Mouse (Mus musculus): ENCODE data around the gene Efna4.
A peak's percentile ranks its signal among the peaks of the same experiment; 100 is the strongest.

Gene Efna4

GRCm38 (mm10) chr3:89361675-89362074 is 23.8 kb upstream of the Efna4 start, which contains the start of gene Dcst2:
Gene Dcst2, plus strand, starts transcription at chr3:89361975.
- DNase-seq (ENCODE audit: low spot score): no peak

DNA sequence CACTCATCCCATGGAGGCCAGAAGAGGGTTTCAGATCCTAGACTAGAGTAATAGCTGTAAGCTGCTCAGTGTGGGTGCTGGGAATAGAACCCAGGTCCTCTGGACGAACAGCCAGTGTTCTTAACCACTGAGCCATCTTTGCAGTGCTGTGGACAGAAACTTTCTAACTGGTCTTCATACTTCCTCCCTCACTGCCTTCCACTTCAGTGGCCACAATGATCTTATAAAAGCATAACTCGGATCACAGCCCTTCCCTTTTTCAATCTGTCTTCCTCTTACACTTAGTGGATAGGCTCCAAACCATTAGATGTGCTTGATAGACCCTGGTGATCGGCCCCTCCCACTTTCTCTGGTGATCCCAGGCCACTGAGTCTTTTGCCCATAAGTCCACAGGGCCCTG is 22.4 kb upstream of the Efna4 start:
- no peak for DNase-seq (ENCODE audit: low spot score)

- no peak for DNase-seq (ENCODE audit: low spot score)
Observed at GRCm38 (mm10) chr3:89359630-89360029, 21.8 kb upstream of the Efna4 start.

- DNase-seq (ENCODE audit: low spot score): no peak
Observed at GRCm38 (mm10) chr3:89356029-89356428, 18.2 kb upstream of the Efna4 start.

DNA sequence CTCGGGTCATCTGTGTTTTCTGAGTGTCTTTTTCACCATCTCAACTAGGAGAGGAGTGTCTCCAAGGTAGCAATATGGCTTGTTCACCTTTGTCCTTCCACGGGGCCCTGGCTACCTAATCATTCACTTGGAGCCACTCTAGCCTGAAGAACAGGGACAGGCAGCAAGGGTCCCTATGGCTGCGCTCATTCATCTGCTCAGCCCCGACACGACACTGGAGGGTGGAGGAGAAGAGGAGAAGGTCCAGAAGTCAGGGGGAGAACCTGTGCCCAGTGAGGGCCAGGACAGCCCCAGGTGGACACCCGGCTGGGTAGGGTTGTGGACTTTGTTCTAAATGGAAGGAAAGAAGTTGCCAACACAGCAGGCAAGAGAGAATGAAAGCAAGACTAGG is 17.7 kb upstream of the Efna4 start:
- no peak for DNase-seq (ENCODE audit: low spot score)

DNA sequence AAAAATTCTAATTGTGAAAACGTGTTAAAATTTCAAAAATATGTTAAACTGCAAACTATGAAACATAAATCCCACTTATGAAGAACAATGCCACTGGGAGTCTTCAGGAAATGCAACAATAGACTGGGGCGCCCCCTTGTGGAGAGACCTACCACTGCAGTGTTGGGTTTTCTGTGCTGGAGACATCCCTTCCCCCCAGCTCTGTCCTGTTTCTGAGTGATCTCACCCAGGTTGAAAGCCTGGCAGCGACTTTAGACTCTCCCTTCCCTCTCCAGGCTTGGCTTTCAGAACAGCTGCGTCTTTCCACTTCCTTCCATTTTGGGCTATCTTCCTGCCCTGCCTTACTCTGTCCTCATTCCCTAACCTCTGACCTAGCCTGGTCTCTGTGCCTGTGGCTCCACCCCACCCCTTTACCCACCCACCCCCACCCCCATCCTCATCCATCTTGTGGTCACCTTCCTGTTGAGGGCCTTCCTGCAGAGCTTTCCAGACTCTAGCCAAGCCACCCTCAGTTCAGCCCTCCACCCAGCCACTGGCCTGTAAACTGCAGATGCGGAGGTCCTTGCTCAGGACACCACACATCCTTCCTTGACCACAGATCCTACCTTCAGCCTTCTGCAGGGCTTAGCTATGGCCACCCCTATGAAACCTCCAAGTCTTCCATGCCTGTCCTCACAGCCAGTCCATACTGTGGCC is 17.1 kb upstream of the Efna4 start:
- peak; percentile 92 for DNase-seq (ENCODE audit: low spot score)

- DNase-seq (ENCODE audit: low spot score): no peak
Observed at GRCm38 (mm10) chr3:89351271-89351670, 13.4 kb upstream of the Efna4 start.

GRCm38 (mm10) chr3:89349869-89350501 is 12.2 kb upstream of the Efna4 start, which contains the start of gene Adam15:
Gene Adam15, minus strand, starts transcription at chr3:89349996.
- DNase-seq (ENCODE audit: low spot score): peak; percentile 92

DNA sequence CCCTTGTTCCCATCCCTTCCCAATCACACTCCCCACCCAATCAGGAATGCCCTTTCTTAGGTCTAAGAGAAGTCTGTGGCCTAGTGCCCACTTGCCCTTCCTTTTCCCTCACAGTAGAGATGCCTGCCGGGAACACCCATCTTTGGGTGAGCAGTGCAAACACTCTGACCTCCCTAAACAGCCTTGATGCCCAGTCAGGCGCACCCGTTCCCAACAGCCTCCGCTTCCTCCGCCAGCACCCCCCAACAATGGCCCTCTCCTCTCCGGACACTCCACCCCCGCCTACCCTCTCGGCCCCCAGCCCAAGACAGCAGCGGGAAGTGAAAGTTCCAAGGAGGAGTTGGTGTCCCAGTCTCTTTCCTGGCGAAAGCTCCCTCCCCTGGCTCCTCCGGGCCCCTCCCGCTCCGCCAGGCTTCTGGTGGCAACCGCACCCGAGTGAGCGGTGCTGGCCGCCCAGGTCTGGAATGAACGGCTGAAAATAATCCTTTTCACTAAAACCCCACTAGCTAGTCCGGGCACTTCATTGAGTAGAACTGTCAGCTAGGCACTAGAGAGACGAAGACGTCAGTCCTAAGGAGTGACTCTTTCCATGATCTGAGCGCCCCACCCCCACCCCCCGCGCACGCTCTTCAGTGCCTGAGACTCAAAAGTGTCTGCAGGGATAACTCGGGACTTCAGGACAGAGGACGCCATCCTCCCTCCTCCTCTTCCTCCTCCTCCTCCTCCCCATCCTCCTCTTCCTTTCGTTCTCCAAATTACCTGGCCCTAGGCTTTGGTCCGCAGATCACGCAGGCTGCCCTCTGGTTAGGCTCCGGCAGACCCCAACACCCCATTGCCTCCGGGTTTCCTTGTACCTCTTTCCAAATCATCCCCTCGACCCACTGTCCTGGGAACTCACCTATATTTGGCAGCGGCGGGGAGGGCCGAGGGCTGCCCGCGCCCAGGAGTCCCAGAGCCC is 11.4 kb upstream of the Efna4 start:
- no peak for DNase-seq (ENCODE audit: low spot score)

DNA sequence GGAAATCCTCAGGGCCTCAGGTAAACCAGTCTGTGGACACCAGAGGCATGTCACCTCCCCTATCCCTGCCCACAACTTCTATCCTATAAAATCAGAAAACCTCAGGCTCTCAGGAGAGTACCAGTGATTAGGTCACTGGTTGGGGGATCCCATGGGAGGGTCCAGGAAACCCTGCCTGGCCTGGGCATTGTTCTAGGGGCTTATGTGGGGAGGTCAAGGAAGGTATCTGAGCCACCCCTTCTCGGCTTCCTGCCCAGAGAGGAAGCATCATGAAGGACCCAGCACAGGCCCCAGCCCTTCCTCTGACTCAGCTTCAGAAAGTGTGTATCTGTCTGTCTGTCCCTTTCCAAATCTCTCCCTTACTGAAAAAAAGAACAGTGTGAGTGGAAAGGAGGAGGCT is 10.1 kb upstream of the Efna4 start:
- no peak for DNase-seq (ENCODE audit: low spot score)

DNA sequence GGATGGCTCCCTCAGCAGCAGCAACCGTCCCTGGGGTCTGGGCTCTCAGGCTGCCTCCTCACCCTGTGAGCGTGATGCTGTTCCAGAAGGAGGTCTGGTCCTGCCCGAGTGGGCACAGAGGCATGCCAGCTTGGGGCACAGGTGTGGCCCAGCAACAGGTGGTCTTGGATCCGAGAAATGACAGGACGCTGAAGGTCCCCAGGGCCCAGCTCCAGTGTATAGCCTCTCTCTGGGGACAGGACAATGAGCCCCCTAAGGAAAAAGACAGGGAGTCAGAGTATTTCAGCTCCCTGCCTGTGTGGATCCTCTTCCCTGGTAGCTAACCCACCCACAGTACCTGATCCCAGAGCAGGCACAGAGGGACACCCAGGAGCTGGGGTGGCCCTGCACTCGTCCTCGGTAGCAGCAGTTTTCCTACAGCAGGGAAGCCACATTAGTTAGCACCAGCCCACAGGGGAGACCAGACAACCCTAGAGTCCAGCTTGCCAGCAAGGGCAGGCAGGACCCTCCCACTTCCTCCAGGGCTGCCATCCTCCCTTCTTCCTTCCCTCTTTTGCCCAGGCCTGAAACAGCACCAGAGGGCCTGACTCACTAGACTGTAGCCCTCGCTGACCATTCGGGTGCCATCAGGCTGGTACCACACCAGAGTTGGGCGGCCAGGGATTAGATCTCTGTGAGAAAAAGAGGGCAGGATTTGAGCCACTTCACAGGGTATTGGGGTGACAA is 9.2 kb upstream of the Efna4 start:
- no peak for DNase-seq (ENCODE audit: low spot score)

DNA sequence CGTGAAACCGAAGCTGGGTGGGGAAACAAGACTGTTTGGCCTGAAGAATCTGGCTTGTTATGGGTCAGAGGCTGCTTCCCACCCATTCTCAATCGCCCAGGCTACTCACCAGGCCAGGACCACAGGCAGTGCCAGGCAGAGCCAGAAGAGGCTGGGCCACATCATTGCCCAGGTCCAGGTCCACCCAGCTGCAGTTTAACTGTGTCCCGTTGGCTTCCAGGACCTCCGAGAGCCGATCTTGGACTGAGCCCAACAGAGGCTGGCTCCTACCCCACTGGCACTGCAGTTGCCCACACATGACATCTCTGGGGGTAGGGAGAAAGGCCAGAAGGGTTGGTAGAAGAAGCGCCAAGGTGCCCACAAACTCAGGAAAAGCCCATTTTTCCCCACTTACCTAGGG is 5.5 kb upstream of the Efna4 start:
- no peak for DNase-seq (ENCODE audit: low spot score)

GRCm38 (mm10) chr3:89341794-89342193 is 4.0 kb upstream of the Efna4 start:
- DNase-seq (ENCODE audit: low spot score): no peak

DNA sequence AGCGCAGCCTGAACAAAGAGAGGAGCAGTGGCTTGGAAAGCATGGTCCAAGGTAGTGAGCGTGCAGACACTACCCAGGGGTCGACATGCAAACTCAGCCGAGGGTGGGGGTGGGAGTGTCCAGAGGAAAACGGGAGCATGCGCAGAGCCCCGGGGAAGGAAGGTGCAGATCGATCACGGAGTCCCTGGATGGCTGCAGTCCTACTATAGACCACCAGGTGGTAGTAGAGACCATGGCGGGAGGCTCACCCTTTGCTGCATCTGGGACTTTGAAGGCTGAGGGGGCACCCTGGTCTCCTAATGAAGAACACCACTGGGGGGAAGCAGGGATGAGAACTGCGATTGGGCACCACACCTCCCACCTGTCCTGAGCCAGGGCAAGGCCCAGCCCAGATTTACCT is 2.6 kb upstream of the Efna4 start:
- DNase-seq (ENCODE audit: low spot score): peak; percentile 83

DNA sequence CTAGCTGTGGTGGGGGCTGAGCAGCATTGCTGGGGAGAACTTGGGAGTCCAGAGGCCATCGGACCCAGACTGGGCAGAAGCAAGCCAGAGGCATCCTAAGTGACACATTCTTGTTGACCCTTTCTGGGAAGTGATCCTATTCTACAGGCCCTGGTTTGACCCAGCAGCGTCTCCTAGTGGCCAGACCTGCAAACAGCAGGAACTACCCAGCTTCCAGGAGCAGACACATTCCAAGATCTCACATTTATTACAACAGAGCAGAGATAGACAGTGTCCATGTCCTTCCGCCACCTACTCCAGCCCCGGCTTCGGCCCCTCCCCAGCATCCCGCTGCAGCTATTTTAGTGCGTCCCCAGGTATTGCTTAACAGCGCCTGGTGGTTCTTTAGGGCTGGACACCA is 1.6 kb upstream of the Efna4 start:
- DNase-seq (ENCODE audit: low spot score): peak; percentile 79

DNA sequence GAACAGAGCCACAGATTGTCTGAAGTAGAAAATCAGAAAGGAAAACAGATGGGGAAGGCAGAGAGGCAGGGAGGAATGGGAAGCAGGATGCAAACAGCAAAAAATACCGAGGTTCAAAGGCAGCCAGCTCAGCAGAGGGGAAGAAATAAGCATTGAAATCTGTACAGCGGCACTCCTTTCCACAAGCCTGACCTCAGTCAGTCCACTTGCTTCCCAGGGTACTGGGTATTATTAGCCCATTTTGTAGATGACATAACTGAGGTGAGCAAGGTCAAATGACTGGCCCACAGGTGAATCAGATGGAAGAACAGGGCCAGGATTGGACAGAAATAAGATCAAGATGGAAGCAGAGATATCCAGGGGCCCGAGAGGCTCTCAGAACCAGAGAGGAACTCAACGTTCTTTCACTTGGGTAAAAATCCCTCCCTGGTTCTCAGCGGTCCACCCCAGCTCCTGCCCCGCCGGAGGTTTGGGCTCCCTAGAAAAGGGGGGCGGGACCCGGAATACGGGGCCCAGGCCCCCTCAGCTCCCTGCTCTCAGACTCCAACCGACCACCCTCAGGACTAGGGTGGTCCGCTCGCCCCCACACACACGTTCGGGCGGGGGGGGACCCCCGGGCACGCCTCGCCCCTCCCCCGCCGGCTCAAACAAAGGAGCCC is 637 bp downstream of the Efna4 start:
- DNase-seq (ENCODE audit: low spot score): no peak

GRCm38 (mm10) chr3:89336529-89336928 is 1.3 kb downstream of the Efna4 start:
- no peak for DNase-seq (ENCODE audit: low spot score)

DNA sequence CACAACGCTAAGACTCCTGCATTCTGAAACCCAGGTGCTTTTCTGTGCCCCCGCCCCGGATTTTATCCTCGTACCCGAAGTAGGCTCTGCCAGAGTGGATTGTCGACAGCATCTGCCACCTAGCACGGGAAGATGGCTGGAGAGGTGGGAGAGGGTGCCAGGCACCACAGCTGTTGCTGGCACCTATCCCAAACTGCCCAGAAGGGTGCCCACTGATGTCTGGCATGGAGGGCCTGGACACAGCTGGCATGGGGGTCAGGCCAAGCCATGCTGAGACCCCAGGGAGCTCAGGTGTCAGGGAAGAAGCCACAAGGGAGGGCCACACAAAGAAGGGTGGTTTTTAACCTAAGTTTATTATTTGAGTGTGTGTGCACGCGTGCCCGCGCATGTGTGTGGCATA is 4.8 kb downstream of the Efna4 start:
- no peak for DNase-seq (ENCODE audit: low spot score)

- no peak for DNase-seq (ENCODE audit: low spot score)
Observed at GRCm38 (mm10) chr3:89332476-89332875, 5.4 kb downstream of the Efna4 start.

- DNase-seq (ENCODE audit: low spot score): no peak
Observed at GRCm38 (mm10) chr3:89332013-89332412, 5.8 kb downstream of the Efna4 start.

- no peak for DNase-seq (ENCODE audit: low spot score)
Observed at GRCm38 (mm10) chr3:89331561-89331960, 6.3 kb downstream of the Efna4 start.

DNA sequence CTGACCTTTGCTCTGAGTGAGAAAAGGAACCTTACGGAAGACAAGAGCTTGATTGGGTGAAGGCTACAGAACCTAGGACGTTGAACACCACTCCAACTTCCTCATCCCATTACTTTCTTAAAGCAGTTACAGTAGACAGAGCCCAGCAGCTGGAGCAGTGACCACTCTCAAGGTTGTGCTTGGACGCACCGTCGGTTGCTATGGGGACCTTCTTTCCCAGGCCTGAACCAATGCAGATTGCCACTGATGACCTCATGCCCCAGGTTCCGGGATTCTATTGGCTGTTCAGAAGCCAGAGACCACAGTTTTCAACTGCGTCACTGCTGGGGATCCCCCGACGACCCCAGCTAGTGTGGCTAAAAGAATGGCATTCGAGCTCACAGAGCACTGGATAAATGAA is 6.9 kb downstream of the Efna4 start:
- no peak for DNase-seq (ENCODE audit: low spot score)

Measured in layer of hippocampus, adult 11-12 months (tissue).